Mouse (Mus musculus) embryonic facial prominence, embryonic 12.5 days (tissue): ENCODE data around the gene Prok2. TPM values are rescaled to one million over a fixed set of nuclear protein-coding genes. Genes with fewer than 3 reads are reported as not detected.

Source experiments
- ATAC-seq: fragments of 200-750 bp; cut with Nextera tagmentation; 2 replicates; pipeline ENCODE4 v1.8.0; 2017; ENCODE audit not compliant: insufficient number of reproducible peaks, insufficient read depth, low FRiP score, low TSS enrichment
- H3K27ac ChIP-seq: fragments of 300-500 bp; sonication (generic); 2 replicates; pipeline ENCODE4 v1.5.1; 2016; ENCODE audit warnings: mild to moderate bottlenecking
- H3K27me3 ChIP-seq: fragments of 300-500 bp; sonication (generic); 2 replicates; pipeline ENCODE4 v1.6.1; 2016; ENCODE audit warnings: mild to moderate bottlenecking, moderate library complexity
- H3K36me3 ChIP-seq: fragments of 300-500 bp; sonication (generic); 2 replicates; pipeline ENCODE4 v1.6.1; 2016; ENCODE audit warnings: mild to moderate bottlenecking
- H3K4me1 ChIP-seq: fragments of 300-500 bp; sonication (generic); 2 replicates; pipeline ENCODE4 v1.6.1; 2016
- H3K4me2 ChIP-seq: fragments of 300-500 bp; sonication (generic); replicated peaks from 2 replicates; pipeline ENCODE4 v1.6.1; 2016; ENCODE audit warnings: mild to moderate bottlenecking, moderate library complexity
- H3K4me3 ChIP-seq: fragments of 300-500 bp; sonication (generic); 2 replicates; pipeline ENCODE4 v1.5.1; 2016; ENCODE audit warnings: mild to moderate bottlenecking
- H3K9ac ChIP-seq: fragments of 300-500 bp; sonication (generic); 2 replicates; pipeline ENCODE4 v1.6.1; 2016; ENCODE audit warnings: mild to moderate bottlenecking, moderate library complexity
- H3K9me3 ChIP-seq: fragments of 300-500 bp; sonication (generic); 2 replicates; pipeline ENCODE4 v1.6.1; 2016; ENCODE audit warnings: mild to moderate bottlenecking, moderate library complexity
- WGBS: fragments of 180-500 bp; shearing (Covaris S2); methylation state at CpG from one replicate; pipeline ENCODE4 v1.1.7; 2016; 5-methylcytosine and 5-hydroxymethylcytosine counted together
- polyA plus RNA-seq: library from polyadenylated mRNA; unstranded; fragments of >200 nt; fragmentation: Nextera tagmentation; extraction: Ambion mirVana; gene quantifications from 2 replicates; pipeline ENCODE4 v1.2.1, GENCODE M21; 2016

Gene Prok2
- polyA plus RNA-seq, 1 experiment from 2014 or later, result 0.40 TPM

DNA sequence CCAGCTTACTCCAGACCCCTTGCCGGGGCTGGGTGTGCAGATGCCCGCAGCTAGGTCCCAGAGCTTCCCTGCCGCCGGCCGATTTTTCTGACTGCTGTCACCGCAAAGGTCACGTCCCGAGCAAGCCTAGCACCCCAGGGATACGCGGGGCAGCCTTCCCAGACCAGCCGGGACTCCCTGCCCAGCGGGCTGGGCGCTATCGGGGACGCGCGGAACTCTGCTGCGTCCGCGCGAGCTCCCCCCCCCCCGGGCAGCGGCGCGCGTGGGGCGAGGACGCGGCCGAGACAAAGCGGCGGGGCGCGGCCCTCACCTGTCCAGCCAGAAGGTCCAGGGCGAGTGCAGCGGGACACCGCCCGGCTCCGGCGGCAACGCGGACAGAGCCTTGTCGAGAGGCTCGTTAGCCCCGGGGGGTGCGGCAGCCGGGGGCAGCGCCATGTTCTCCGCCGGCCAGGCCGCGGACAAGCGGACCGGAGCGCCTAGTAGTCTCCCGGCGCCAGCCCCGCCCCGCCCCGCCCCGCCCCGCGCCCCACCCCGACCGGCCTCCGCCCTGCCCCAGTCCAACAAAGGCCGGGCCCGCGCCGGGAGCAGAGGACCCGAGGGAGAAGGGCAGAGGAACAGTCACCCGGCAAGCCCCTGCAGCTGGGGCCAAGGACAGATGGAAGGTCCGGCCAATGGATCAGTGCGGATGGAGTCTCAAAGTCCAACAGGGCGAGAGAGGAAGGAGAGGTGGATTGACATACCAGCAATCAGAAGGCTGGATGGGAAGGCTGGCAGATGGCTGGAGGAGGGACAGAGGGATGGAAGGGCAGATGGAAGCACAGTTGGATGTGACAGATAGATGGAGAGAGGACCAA lies 59.6 kb downstream of the Prok2 start, which contains the start of the genes Eif4e3 and Gm20696:
Gene Eif4e3 (minus strand): TSS at position 454 of the 854 bp plus-strand sequence.
Gene Gm20696 (minus strand): TSS at position 480 of the 854 bp plus-strand sequence.
- Histone ChIP-seq H3K27me3 (no peaks in the 10 kb centered on the region), H3K36me3 (no peaks in the 10 kb centered on the region), H3K4me3 (peak within 1 kb of the TSS; percentile 72), H3K9me3 (no peaks in the 10 kb centered on the region), H3K4me2 (peak within 1 kb of the TSS; percentile 78), H3K4me1 (peaks cover 30% of the 10 kb centered on the region), H3K27ac (peak within 1 kb of the TSS; percentile 52), H3K9ac (peak within 1 kb of the TSS; percentile 76)
- ATAC-seq, result peak; percentile 65
- WGBS, result under 1% methylated on average over 60 of the region's 75 CpGs

- Histone ChIP-seq H3K4me3 (peak overlapping the region; percentile 72), H3K27me3 (no peaks in the 10 kb centered on the region), H3K36me3 (no peaks in the 10 kb centered on the region), H3K9ac (peak overlapping the region; percentile 76), H3K4me1 (peaks cover 30% of the 10 kb centered on the region), H3K9me3 (no peaks in the 10 kb centered on the region), H3K27ac (no peak overlapping the region), H3K4me2 (peak overlapping the region; percentile 78)
- WGBS, result 25% methylated on average over 16 of the region's 16 CpGs
- ATAC-seq, result no peak
Observed at GRCm38 (mm10) chr6:99665457-99666317, 60.5 kb downstream of the Prok2 start.

DNA sequence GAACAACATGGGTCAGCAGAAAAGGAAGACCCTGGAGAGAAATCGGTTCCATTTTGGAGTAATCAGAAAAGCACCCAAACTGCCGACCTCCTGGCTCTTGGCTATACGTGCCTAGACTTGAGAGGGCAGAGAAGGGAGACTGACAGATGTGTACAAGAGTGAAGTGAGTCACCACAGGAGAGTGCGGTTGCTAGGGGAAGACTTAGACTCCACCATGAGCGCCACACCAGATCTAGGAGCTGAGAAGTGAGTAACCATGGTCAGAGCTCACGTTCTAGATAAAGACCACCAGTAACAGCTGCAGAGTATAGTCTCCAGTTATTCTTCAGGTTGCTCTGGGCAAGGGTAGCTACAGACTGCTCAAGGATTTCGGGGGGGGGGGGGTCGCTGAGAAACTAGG lies 63.0 kb downstream of the Prok2 start:
- no peaks in the 10 kb centered on the region for H3K9me3 ChIP-seq
- H3K27ac ChIP-seq, result no peak overlapping the region
- H3K4me3 ChIP-seq, result no peak overlapping the region
- peaks cover 20% of the 10 kb centered on the region for H3K4me1 ChIP-seq
- no peak overlapping the region; the same call in 1 of the 2 replicates for H3K9ac ChIP-seq
- H3K36me3 ChIP-seq, result no peaks in the 10 kb centered on the region
- H3K4me2 ChIP-seq, result no peak overlapping the region
- ATAC-seq, result no peak
- WGBS, result 79% methylated on average over 8 of the region's 8 CpGs
- no peaks in the 10 kb centered on the region for H3K27me3 ChIP-seq

Other genes starting within 250 kb of the Prok2 start
- 112 and 132 TPM in 2 replicates for gene Foxp1, start 203.7 kb downstream of the Prok2 start, polyA plus RNA-seq
- 17.2 and 18.0 TPM in 2 replicates for gene Eif4e3, start 59.6 kb downstream of the Prok2 start, polyA plus RNA-seq
- 7.4 and 7.5 TPM in 2 replicates for gene Gm20696, start 59.6 kb downstream of the Prok2 start, polyA plus RNA-seq
- gene Gpr27, start 33.7 kb downstream of the Prok2 start, polyA plus RNA-seq, result 7.7 and 8.7 TPM in 2 replicates